Mouse (Mus musculus) ZHBTc4 (cell line): ENCODE measurements at regions not wholly inside any gene's neighbourhood (a gene's known extent, or its start where the extent isn't known, plus 50 kb on each side); places are given as distances from the start of the nearest gene placed in this dataset.

ENCODE experiments used
- DNase-seq: peaks from one replicate; pipeline ENCODE4 v3.0.0-alpha.2; 2011; ENCODE audit warnings: low read depth, low spot score

DNA sequence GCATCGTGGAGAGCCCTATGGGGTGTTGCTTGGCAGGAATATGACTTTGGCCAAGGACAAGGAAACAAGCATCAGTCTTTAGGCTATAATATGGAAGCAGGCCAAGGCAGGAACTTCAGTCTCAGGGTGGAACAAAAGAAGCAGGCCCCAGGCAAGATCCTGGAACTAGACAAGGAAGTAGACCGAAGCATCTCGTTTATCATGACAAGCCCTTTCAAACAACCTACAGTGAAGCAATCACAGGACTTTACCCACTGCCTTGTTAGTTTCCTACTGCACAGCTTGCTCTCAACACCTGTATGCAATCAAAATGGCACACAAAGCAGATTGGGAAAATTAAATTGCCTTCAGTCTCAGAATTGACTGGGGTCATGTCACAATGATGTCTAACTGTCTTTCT, 163.2 kb upstream of the Gulp1 start:
- peak; percentile 60 for DNase-seq

DNA sequence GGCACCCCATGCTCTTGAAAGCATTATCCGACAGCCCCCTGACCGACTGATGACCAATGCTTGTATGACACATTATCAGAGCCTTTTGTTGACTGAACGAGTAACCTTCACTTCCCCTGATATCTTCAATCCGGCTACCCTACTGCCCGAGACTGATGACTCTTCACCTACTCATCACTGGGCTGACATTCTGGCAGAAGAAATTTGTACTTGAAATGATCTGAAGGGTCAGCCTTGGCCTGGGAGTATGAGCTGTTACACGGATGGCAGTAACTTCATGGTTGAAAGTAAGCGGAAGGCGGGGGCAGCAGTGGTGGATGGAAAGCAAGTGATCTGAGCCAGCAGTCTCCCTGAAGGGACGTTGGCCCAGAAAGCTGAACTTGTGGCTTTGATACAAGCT, 159.2 kb upstream of the Gulp1 start:
- DNase-seq: no peak

DNA sequence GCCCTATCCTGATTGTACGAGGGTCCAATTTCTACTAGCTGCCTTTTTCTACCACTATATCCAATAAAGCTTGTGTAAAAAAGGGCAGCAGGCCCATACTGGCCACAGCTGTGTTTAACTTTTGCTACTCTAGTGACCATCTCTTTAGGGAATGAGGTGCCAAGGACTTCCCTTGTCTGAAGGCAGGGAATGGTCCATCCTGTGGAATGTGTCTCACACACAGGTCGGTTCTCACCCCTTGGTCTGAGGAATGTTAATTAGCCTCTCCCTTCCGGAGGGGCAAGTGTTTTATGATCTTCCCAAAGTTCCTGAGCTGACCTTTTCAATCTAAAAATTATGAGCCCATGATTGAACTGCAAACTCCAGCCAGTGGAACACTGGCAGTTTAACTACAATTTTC, 155.8 kb upstream of the Gulp1 start:
- peak; percentile 32 for DNase-seq

DNA sequence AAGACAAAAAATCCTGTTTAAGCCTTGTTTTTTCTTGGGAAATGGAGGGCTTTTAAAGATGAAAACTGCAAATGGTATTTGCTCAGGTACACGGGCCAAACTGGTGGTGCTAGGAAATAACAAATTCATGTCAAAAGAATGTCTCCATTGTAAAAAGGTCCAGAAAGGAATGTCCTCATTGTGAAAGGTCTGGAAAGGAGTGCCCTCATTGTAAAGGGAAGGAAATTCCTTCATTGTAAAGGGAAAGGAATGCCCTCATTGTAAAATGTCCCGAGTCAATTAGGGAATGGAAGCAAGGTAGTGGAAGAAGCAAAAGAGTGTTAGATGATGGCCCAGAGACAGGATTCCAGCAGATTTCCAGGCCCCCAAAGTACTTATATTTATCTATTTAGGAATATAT, 153.2 kb upstream of the Gulp1 start:
- peak; percentile 79 for DNase-seq

DNA sequence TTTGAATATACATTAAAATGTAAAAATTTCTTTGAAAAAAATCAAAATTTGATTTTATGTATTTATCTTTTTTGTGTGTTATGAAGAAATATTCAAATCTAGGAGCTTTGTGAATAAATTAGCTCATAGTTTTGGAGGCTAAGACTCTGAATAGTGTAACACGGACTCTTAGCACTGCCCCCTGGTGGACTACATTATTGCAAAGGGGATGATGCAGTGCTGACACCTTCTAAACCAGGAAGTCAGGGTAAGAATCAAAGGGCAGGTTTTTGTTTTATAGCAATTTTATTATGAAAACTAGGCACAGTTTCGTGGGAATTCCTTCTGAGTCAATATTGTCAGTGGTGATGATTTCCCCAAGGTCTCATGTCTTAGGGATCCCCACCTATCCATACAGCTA, 113.5 kb upstream of the Gulp1 start:
- peak; percentile 23 for DNase-seq
